In the genomic region with DNA sequence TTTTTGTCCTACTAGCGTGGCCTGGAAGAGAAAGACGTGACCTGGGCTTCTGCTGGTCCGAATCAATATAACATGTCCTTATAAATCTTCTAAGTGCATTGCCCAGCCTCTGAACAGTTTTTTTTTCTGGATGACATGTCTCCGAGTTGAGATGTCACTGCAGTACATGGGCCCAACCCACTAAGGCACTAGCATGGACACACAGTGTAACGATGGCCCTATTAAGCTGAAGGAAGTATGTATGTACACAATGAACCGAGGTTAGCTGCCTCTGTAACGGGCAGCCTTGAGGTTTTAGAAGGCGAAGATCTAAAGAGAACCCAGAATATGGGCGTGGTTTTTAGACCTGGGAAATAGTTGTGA, we compare ENCODE assay signal across 9 mouse cellular contexts. TPM values are rescaled to one million over a fixed set of nuclear protein-coding genes. Genes with fewer than 3 reads are reported as not detected.
DNase-seq lines count a peak whose midpoint lies in the region; ATAC-seq and TF ChIP-seq lines count a peak whose summit lies in the region.
"Had no signal": no experiment of that assay in that cellular context is flagged by ENCODE, and none has a peak within 500 bp of the region (broad histone marks: within the 10 kb centered on the region; RNA-seq: fewer than 3 reads in every experiment).

No protein-coding gene starts in this region.

- no peak for DNase-seq in heart, adult 9 months (ENCODE audit: low spot score in 2 of 2)
- DNase-seq in MEL-GATA-1-ER (ENCODE audit: extremely low read depth, low read depth) = peak; percentile 11
- DNase-seq in forebrain, postnatal 0 days = no peak
- DNase-seq in gastrocnemius, postnatal 14 days = no peak
- no peak for DNase-seq in adrenal gland, postnatal 10 days
- DNase-seq in right cerebral cortex, postnatal 14 days = no peak

- TF ChIP-seq CTCF in forebrain, postnatal 0 days (IDR thresholded peaks at IDR 0.05; ENCODE audit: low read depth) = no peak

- peak overlapping the region; percentile 74 for H3K4me2 ChIP-seq in heart, embryonic 16.5 days (ENCODE audit: low read depth, low read length)
- peak overlapping the region; percentile 71 for H3K4me2 ChIP-seq in forebrain, postnatal 0 days (ENCODE audit: low read depth)

- no peaks in the 10 kb centered on the region for H3K27me3 ChIP-seq in heart, embryonic 16.5 days (ENCODE audit: control insufficient read depth, insufficient read depth, low read length)
- no peaks in the 10 kb centered on the region for H3K27me3 ChIP-seq in forebrain, postnatal 0 days (ENCODE audit: insufficient read depth, low read length)

- peak overlapping the region; percentile 74 for H3K9ac ChIP-seq in heart, embryonic 16.5 days (ENCODE audit: low read length)
- peak overlapping the region; percentile 71 for H3K9ac ChIP-seq in forebrain, postnatal 0 days

- WGBS in heart, embryonic 16.5 days = 7% methylated on average over 9 of the region's 9 CpGs
- WGBS in forebrain, postnatal 0 days = 8% methylated on average over 9 of the region's 9 CpGs

- intact Hi-C loops in gastrocnemius, postnatal 14 days (cut with DNase I; ENCODE audit: low total_unique reads) = loop anchor here (10.0 kb wide), 1 partner anchor 225 kb away; a partner anchor contains a TSS

- ATAC-seq in heart, embryonic 16.5 days (replicated peaks; ENCODE audit: extremely low read depth, insufficient read depth, low FRiP score) = no peak
- 0 out of 2 replicates have a peak, but pooled peaks have one; percentile 5 for ATAC-seq in forebrain, postnatal 0 days
- ATAC-seq in megakaryocyte-erythroid progenitor cell, adult 5-6 weeks (replicated peaks; ENCODE audit: low FRiP score, low TSS enrichment, poor library complexity, severe bottlenecking) = 0 out of 2 replicates have a peak, but pooled peaks have one; percentile 26

- peaks cover 4% of the 10 kb centered on the region for H3K36me3 ChIP-seq in heart, embryonic 16.5 days (ENCODE audit: control insufficient read depth, insufficient read depth)
- peaks cover 9% of the 10 kb centered on the region; the same call in 1 of the 2 replicates for H3K36me3 ChIP-seq in forebrain, postnatal 0 days (ENCODE audit: insufficient read depth)

- H3K9me3 ChIP-seq in heart, embryonic 16.5 days (replicated peaks; ENCODE audit: control insufficient read depth, low read length) = no peaks in the 10 kb centered on the region
- H3K9me3 ChIP-seq in forebrain, postnatal 0 days (ENCODE audit: low read length) = no peaks in the 10 kb centered on the region

- peaks cover 8% of the 10 kb centered on the region for H3K4me1 ChIP-seq in heart, embryonic 16.5 days (ENCODE audit: control insufficient read depth, insufficient read depth, low read length)
- H3K4me1 ChIP-seq in forebrain, postnatal 0 days (ENCODE audit: insufficient read depth) = peaks cover 11% of the 10 kb centered on the region; the same call in 1 of the 2 replicates

- H3K4me3 ChIP-seq in heart, embryonic 16.5 days (ENCODE audit: low read length) = peak overlapping the region; percentile 71
- H3K4me3 ChIP-seq in forebrain, postnatal 0 days (ENCODE audit: low read depth, low read length) = peak overlapping the region; percentile 90

- peak overlapping the region; percentile 87 for H3K27ac ChIP-seq in heart, embryonic 16.5 days (ENCODE audit: low read length)
- peak overlapping the region; percentile 74 for H3K27ac ChIP-seq in forebrain, postnatal 0 days (ENCODE audit: low read depth, low read length)

RNA-seq across cellular contexts. Expression of a gene that starts 0.6 kb away (rescaled TPM):
- 21.4 and 23.7 TPM in 2 replicates for polyA plus RNA-seq in heart, embryonic 16.5 days (2015; fragmentation: Nextera tagmentation; extraction: Ambion mirVana)
- 81.7 and 96.2 TPM in 2 replicates for total RNA-seq in forebrain, postnatal 0 days (2014; rRNA removed)
- polyA plus RNA-seq in forebrain, postnatal 0 days (2015; fragmentation: Nextera tagmentation; extraction: Ambion mirVana) = 35.5 and 48.9 TPM in 2 replicates
- 64.1 and 64.4 TPM in 2 replicates for total RNA-seq in megakaryocyte-erythroid progenitor cell, adult 5-6 weeks (2014; fragmentation: Nextera tagmentation)
- 47.1 and 72.8 TPM in 2 replicates for total RNA-seq in megakaryocyte-erythroid progenitor cell, adult 5-6 weeks (2017)
- 10 to 100 TPM; 13.1 to 15.1 TPM for total RNA-seq in gastrocnemius, postnatal 14 days (2021)
- total RNA-seq in adrenal gland, postnatal 10 days (2021) = 10 to 100 TPM; 27.0 to 45.6 TPM

RNA-seq across cellular contexts. Expression of a gene that starts 45.8 kb away (rescaled TPM):
- polyA plus RNA-seq in heart, embryonic 16.5 days (2015; fragmentation: Nextera tagmentation; extraction: Ambion mirVana) = not detected in 2 replicates
- total RNA-seq in forebrain, postnatal 0 days (2014; rRNA removed) = not detected in 2 replicates
- not detected in 2 replicates for polyA plus RNA-seq in forebrain, postnatal 0 days (2015; fragmentation: Nextera tagmentation; extraction: Ambion mirVana)
- not detected in 2 replicates for total RNA-seq in megakaryocyte-erythroid progenitor cell, adult 5-6 weeks (2014; fragmentation: Nextera tagmentation)
- total RNA-seq in megakaryocyte-erythroid progenitor cell, adult 5-6 weeks (2017) = not detected in 2 replicates
- not detected for total RNA-seq in gastrocnemius, postnatal 14 days (2021)
- total RNA-seq in adrenal gland, postnatal 10 days (2021) = not detected
- total RNA-seq: hematopoietic stem cell, adult 5-6 weeks had no signal

RNA-seq across cellular contexts. Expression of a gene that starts 58.8 kb away (rescaled TPM):
- polyA plus RNA-seq in heart, embryonic 16.5 days (2015; fragmentation: Nextera tagmentation; extraction: Ambion mirVana) = 4.7 and 4.9 TPM in 2 replicates
- 6.2 and 8.3 TPM in 2 replicates for total RNA-seq in forebrain, postnatal 0 days (2014; rRNA removed)
- 1.6 and 2.8 TPM in 2 replicates for polyA plus RNA-seq in forebrain, postnatal 0 days (2015; fragmentation: Nextera tagmentation; extraction: Ambion mirVana)
- total RNA-seq in megakaryocyte-erythroid progenitor cell, adult 5-6 weeks (2014; fragmentation: Nextera tagmentation) = 12.3 and 15.2 TPM in 2 replicates
- total RNA-seq in megakaryocyte-erythroid progenitor cell, adult 5-6 weeks (2017) = 20.8 and 26.9 TPM in 2 replicates
- 1 to 10 TPM; 1.5 to 1.6 TPM for total RNA-seq in gastrocnemius, postnatal 14 days (2021)
- 1 to 10 TPM; 5.7 to 6.8 TPM for total RNA-seq in adrenal gland, postnatal 10 days (2021)
